Mouse (Mus musculus) G1E (cell line): ENCODE data around the gene Msh5. TPM values are rescaled to one million over a fixed set of nuclear protein-coding genes. Genes with fewer than 3 reads are reported as not detected.
A peak's percentile ranks its signal among the peaks of the same experiment; 100 is the strongest.

Experiments
- ATAC-seq: 2 replicates; pipeline ENCODE4 v1.8.0; 2016; ENCODE audit warnings: mild to moderate bottlenecking; ENCODE audit not compliant: insufficient number of reproducible peaks, poor library complexity, low FRiP score, severe bottlenecking; ENCODE audit errors: extremely low read depth
- DNase-seq: peaks from one replicate; pipeline ENCODE4 v3.0.0; 2012; ENCODE audit warnings: low spot score
- H3K27me3 ChIP-seq: 2 replicates; pipeline ENCODE4 v1.6.1; 2012; ENCODE audit warnings: mild to moderate bottlenecking, low read length, inconsistent platforms; ENCODE audit not compliant: insufficient read depth
- H3K36me3 ChIP-seq: replicated peaks from 2 replicates; pipeline ENCODE3; 2012; ENCODE audit warnings: mild to moderate bottlenecking, inconsistent platforms
- H3K4me1 ChIP-seq: 2 replicates; pipeline ENCODE4 v1.6.1; 2012; ENCODE audit warnings: low read depth, low read length, inconsistent platforms, mixed read lengths; ENCODE audit not compliant: insufficient read depth
- H3K4me3 ChIP-seq: 2 replicates; pipeline ENCODE4 v1.5.1; 2012; ENCODE audit warnings: low read depth, mild to moderate bottlenecking, inconsistent platforms, low read length, moderate library complexity, mixed read lengths
- H3K9me3 ChIP-seq: replicated peaks from 2 replicates; pipeline ENCODE4 v1.6.1; 2012; ENCODE audit warnings: inconsistent platforms
- CTCF ChIP-seq: IDR thresholded peaks from 2 replicates; pipeline ENCODE4 v1.5.1; 2012; ENCODE audit warnings: low read depth, low read length, inconsistent platforms, mixed read lengths
- GATA1 ChIP-seq: IDR thresholded peaks from 2 replicates; pipeline ENCODE4 v1.6.1; 2012; ENCODE audit warnings: borderline replicate concordance, low read length, inconsistent platforms, mixed read lengths
- GATA2 ChIP-seq: IDR thresholded peaks from 2 replicates; pipeline ENCODE4 v1.6.1; 2012; ENCODE audit warnings: low read depth, low read length, inconsistent platforms, borderline replicate concordance
- POLR2AphosphoS5 ChIP-seq: IDR thresholded peaks from 2 replicates; pipeline ENCODE4 v1.6.1; 2012; ENCODE audit warnings: low read depth, low read length, inconsistent platforms; ENCODE audit not compliant: insufficient replicate concordance
- TAL1 ChIP-seq: conservative IDR thresholded peaks from 2 replicates; pipeline ENCODE4 v1.6.1; 2012; ENCODE audit warnings: low read depth, low read length, inconsistent platforms, mixed read lengths
- polyA plus RNA-seq: library from polyadenylated mRNA; stranded (reverse); fragments of >175 nt; gene quantifications from 2 replicates; pipeline ENCODE4 v1.2.3, GENCODE M21; 2012
- total RNA-seq, 2 experiments: library from RNA; stranded (forward) in 1 of 2; stranded (reverse) in 1 of 2; fragments of 200-1000 nt in 1 of 2; fragments of >200 nt in 1 of 2; fragmentation: Nextera tagmentation in 1 of 2; gene quantifications; 2 replicates each; pipeline ENCODE4 v1.2.3; 2014 to 2017

Gene Msh5
- total and polyA plus RNA-seq, 3 experiments: 11.5 to 41.7 (median 11.8) TPM

DNA sequence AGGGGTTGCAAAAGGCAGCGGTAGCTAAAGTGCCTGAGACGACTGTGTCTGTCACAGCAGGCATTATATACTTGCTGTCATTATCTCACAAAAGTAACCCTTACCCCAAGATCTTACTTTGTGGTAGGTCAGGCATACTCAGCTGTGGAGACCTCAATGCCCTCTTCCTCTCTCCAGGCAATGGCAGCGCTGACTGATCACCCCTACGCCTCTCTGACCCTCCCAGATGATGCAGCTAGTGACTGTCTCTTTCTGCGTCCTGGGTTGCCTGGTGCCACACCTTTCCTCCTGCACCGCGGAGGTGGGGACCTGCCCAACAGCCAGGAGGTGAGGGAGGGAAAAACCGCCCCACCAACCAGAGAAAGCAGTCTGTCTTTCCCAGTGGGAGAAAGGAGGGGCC, 14.8 kb upstream of the Msh5 start:
- peaks cover 62% of the 10 kb centered on the region for H3K36me3 ChIP-seq
- peaks cover 68% of the 10 kb centered on the region for H3K4me1 ChIP-seq
- H3K9me3 ChIP-seq: no peaks in the 10 kb centered on the region
- ATAC-seq (no peak), DNase-seq (no peak)
- H3K27me3 ChIP-seq: peaks cover 18% of the 10 kb centered on the region
- H3K4me3 ChIP-seq: no peak overlapping the region
- TF ChIP-seq GATA1 (no peak), CTCF (no peak), GATA2 (no peak), POLR2AphosphoS5 (no peak), TAL1 (no peak)

DNA sequence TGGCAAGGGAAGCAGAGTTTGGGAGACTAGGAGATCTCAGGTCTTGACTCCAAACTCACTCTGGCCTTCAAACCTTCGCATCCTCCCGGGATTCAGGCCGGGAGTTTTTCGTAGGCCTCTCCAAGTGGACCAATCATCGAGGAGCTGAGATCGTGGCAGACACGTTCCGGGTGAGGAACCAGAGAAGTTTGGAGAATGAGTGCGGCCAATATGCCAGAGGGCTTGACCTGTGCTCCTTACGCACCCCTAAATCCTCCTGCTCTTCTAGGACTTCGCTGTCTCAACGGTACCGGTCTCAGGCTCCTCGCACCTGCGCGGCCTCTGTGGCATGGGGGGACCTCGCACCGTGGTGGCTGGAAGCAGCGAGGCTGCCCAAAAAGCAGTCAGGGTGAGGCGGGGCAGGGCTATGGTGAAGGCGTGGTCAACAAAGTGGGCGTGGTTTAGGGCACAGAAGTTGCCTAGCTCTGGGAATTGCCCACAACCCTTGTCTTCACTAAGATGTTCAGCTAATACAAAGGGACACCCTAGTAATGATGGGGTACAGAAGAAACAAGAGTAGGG, 14.3 kb upstream of the Msh5 start:
- Histone ChIP-seq H3K36me3 (peaks cover 66% of the 10 kb centered on the region), H3K4me1 (peaks cover 70% of the 10 kb centered on the region), H3K27me3 (peaks cover 13% of the 10 kb centered on the region), H3K4me3 (peak overlapping the region; percentile 76; the same call in 1 of the 2 replicates), H3K9me3 (no peaks in the 10 kb centered on the region)
- ATAC-seq (no peak), DNase-seq (no peak)
- TF ChIP-seq GATA1: no peak
- no peak for TF ChIP-seq POLR2AphosphoS5
- no peak for TF ChIP-seq GATA2
- no peak for TF ChIP-seq TAL1
- no peak for TF ChIP-seq CTCF

GRCm38 (mm10) chr17:35060071-35060470, 13.5 kb upstream of the Msh5 start:
- TF ChIP-seq POLR2AphosphoS5 (no peak), GATA1 (no peak), TAL1 (no peak), CTCF (no peak), GATA2 (no peak)
- no peak for DNase-seq
- H3K27me3 ChIP-seq: peaks cover 6% of the 10 kb centered on the region
- peaks cover 74% of the 10 kb centered on the region for H3K36me3 ChIP-seq
- H3K9me3 ChIP-seq: no peaks in the 10 kb centered on the region
- H3K4me1 ChIP-seq: peaks cover 69% of the 10 kb centered on the region
- no peak for ATAC-seq
- peak overlapping the region; percentile 76 for H3K4me3 ChIP-seq

GRCm38 (mm10) chr17:35058911-35059892, 12.7 kb upstream of the Msh5 start, which contains the start of gene Ddah2:
Gene Ddah2 (plus strand): TSS chr17:35059035.
- ATAC-seq: peak; percentile 66
- peaks cover 80% of the 10 kb centered on the region for H3K36me3 ChIP-seq

DNA sequence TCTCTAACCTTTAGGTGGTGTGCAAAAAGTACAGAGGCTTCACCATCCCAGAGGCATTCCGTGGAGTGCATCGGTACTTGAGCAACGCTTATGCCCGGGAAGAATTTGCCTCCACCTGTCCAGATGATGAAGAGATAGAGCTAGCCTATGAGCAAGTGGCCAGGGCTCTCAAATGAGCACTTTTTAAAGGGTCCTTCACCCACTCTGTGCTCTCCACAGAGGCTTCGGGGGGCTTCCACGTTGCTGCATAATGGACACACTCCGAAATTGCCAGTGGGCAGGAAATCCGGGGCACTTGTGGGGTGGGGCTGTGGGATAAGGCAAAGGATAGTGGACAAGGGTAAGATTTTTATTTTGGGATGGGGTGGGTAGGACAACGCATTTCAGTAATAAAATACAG, 11.8 kb upstream of the Msh5 start:
- Histone ChIP-seq H3K36me3 (peaks cover 85% of the 10 kb centered on the region), H3K4me3 (no peak overlapping the region; the same call in 1 of the 2 replicates), H3K4me1 (peaks cover 75% of the 10 kb centered on the region), H3K9me3 (no peaks in the 10 kb centered on the region), H3K27me3 (no peaks in the 10 kb centered on the region)
- no peak for ATAC-seq
- TF ChIP-seq GATA2 (no peak), GATA1 (no peak)
- no peak for DNase-seq

More at GRCm38 (mm10) chr17:35058911-35059892, 12.7 kb upstream of the Msh5 start, which contains the start of gene Ddah2:
- peak; percentile 76 for DNase-seq
- TF ChIP-seq GATA2 (no peak), TAL1 (no peak), CTCF (peak; percentile 17; the same call in 1 of the 2 replicates), GATA1 (no peak), POLR2AphosphoS5 (no peak; the same call in 1 of the 2 replicates)
- 0 out of 2 replicates have a peak, but pooled peaks cover under 1% of the 10 kb centered on the region for H3K27me3 ChIP-seq
- H3K4me1 ChIP-seq: peaks cover 68% of the 10 kb centered on the region
- no peaks in the 10 kb centered on the region for H3K9me3 ChIP-seq
- peak within 1 kb of the TSS; percentile 76 for H3K4me3 ChIP-seq

DNA sequence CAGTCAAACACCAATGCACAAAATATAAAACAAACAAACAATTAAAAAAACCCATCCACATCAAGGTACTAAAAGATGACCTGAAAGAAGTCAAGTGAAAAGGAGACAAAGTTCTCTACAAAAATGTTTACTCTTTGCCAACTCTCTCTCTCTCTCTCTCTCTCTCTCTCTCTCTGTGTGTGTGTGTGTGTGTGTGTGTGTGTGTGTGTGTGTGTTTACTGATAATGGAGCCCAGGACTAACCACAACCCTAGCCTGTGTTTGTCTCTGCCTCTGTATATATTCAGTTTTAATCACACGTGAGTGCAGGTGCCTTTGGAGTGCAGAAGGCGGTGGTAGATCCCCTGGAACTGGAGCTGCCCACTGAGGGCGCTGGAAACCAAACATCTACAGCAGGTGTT, 10.5 kb upstream of the Msh5 start:
- TF ChIP-seq GATA1 (no peak), POLR2AphosphoS5 (no peak), TAL1 (no peak), CTCF (no peak), GATA2 (no peak)
- H3K36me3 ChIP-seq: peaks cover 86% of the 10 kb centered on the region
- ATAC-seq: no peak

More for the DNA sequence above, 10.5 kb upstream of the Msh5 start:
- Histone ChIP-seq H3K4me3 (no peak overlapping the region), H3K9me3 (no peaks in the 10 kb centered on the region), H3K4me1 (peaks cover 87% of the 10 kb centered on the region), H3K27me3 (no peaks in the 10 kb centered on the region)
- no peak for DNase-seq
